Mouse (Mus musculus) thymus, postnatal 36 days (tissue): Measurements from ENCODE around the gene Ccdc125.

Source experiments
- DNase-seq, 2 experiments: peaks; one replicate each; pipeline ENCODE4 v3.0.0; 2022; ENCODE audit warnings: mixed read lengths in 2 of 2

Ccdc125 gene

GRCm38 (mm10) chr13:100669291-100670022, at the start of gene Ccdc125:
Ccdc125 (plus strand) TSS chr13:100669717.
- DNase-seq, result peak; percentile 38 to 42

- no peak for DNase-seq
These were observed 47.3 kb upstream of the Ccdc125 start for GRCm38 (mm10) chr13:100622241-100622640.

- no peak for DNase-seq
These were observed 35.3 kb upstream of the Ccdc125 start for GRCm38 (mm10) chr13:100634106-100634691.

GRCm38 (mm10) chr13:100642471-100643209, 26.9 kb upstream of the Ccdc125 start:
- no peak for DNase-seq

- no peak for DNase-seq
These were observed 21.3 kb upstream of the Ccdc125 start for GRCm38 (mm10) chr13:100648223-100648622.

DNA sequence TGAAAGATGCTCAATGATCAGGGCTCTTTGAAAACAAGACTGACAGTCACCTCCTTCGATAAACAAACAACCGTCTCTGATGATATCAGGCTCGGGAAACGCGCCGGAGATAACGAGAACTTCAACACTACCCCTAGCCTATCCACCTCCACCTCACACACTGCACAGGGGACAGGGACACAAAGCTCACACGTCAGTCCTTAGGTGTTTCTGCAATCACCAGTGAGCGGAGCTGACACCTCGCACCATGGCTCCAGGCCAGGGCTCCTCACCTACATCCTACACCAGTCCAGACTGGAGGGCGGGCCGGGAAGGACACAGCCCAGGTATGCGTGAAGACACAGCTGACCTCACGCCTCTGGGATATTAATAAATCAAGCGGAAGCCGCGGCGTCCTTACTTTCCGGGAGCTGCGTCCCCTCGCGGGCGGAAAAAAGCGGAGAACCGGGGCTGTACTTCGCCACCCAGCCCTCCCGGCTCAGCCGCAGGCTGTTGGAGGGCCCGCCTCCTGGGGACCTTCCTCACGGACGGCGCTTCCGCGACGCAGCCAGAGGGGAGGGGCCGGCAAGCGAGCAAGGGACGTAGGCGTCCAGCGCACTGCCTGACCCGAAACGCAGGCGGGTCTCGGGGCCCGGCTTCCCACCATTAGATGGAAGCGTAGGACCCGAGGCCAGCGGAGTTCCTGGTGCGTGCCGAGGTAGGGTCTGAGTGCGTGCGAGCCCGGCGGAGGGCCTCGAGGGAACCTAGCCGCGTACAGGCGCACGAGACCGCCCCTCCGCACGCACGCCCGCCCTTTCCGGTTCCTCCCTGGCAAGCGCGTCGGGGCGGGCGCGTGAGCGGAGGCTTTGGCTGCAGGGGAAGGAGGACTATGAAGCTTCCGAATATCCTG, 18.7 kb upstream of the Ccdc125 start, which contains the start of the genes Ak6 and Rad17:
Gene Ak6 (plus strand): TSS at position 430 of the 889 bp plus-strand sequence.
Gene Rad17 (minus strand): TSS at position 502 of the 889 bp plus-strand sequence.
- peak; percentile 94 to 96 for DNase-seq

GRCm38 (mm10) chr13:100651439-100652186, 17.9 kb upstream of the Ccdc125 start, which contains the start of gene Taf9:
Taf9 (plus strand) TSS chr13:100651579.
- no peak for DNase-seq

DNA sequence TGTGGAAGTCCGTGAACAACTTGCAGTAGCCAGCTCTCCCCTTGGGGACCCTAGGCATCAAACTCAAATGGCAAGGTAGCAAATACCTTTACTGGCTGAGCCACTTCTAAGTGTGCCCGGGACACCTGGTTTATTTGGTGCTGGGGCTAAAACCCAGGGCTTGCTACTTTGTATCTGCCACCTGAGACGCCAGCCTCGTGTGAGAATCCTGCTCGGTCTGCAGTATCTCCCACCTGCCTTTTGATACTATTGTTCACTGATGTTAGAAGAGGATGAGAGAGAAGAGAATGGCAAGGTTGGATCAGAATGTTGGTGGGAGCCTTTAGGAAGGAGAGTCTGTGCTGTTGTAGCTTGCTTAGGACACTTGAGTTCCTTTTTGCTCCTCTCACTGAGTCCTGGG, 11.4 kb upstream of the Ccdc125 start:
- DNase-seq, result no peak

DNA sequence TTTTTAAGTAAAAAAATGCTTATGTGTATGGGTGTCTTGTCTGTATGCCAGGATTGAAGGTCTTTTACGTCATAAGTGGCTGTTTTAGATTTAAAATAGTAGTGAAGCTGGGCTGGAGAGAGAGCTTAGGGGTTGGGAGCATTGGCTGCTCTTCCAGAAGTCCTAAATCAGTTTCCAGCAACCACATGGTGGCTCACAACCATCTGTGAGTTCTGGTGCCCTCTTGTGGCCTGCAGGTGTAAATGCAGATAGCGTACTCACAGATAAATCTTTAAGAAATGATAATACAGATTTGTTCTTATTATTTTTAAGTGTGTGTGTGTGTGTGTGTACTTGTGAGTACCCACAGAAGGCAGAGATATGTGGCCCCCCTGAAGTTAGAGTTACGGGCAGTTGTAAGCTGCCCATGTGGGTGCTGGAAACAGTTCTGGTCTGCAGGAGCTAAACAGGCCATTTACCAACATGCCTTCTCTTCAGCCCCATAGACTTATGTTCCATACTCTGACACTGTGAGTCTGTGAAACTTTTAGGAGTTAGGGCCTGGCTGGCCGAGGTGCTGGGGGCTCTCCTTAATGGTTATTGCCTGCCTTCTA, 9.6 kb upstream of the Ccdc125 start:
- peak; percentile 25 to 36 for DNase-seq

DNA sequence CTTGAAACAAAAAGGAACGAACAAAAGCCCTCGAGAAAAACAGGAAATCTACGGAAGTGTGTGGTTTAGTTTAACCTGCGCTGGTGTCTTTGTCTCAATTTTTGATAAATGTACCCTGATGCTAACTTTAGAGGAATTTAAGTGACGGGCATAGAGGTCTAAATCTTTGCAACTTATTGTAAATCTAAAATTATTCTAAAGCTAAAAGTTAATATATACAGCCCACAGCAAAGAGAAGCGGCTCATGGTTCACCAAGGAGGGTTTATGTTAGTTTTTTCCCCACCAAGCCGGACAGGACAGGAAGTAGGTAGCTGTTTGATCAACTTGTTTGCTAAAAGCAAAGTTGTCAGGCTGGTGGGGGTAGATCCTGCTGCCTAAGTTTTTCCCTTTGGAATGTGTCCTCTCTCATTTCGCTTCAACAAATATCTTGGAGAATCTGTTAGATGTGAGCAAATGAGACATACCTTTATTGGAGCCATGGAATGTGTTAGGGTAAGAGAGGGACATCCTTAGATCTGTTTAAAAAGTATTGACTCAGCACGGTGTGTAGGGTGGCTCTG, 744 bp downstream of the Ccdc125 start:
- no peak for DNase-seq

DNA sequence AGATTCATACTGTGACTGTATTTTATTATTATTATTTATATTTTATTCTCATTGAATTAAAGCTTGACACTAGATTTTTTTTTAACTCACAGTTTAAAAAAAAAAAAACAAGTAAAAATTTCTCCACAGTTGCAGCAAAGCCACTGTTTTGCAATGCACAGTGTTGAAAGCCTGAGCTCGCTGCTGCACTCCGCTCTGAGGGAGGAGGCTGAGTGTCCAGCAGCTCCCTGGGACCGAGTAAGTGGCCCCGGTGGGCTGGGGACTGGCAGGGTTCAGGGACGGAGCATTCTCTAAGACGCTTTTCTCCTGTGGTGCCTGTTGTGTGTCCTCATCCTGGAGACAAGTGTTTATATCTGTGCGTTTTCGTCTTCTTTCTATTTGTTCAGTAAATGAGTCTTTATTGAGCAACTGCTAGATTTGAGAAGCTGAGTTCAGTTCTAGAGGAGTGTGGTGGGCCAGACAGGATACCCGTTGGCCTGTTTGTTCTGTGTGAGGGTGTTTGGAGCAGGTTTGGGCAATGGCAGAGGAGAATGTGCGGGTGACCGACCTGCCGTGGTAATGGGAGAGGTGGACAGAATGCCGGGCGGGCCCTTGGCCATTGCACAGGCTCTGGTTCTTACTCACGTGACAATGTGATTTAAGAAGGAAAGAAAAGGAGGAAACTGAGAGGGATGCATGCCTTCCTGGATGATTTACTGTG, 6.6 kb downstream of the Ccdc125 start:
- DNase-seq, result no peak

- no peak for DNase-seq
These were observed 12.1 kb downstream of the Ccdc125 start for GRCm38 (mm10) chr13:100681615-100682014.

GRCm38 (mm10) chr13:100682837-100683236, 13.3 kb downstream of the Ccdc125 start:
- DNase-seq, result no peak

- no peak for DNase-seq
These were observed 14.8 kb downstream of the Ccdc125 start for GRCm38 (mm10) chr13:100684355-100684754.

- DNase-seq, result no peak
These were observed 18.0 kb downstream of the Ccdc125 start for GRCm38 (mm10) chr13:100687513-100687912.

- no peak for DNase-seq
These were observed 28.0 kb downstream of the Ccdc125 start for GRCm38 (mm10) chr13:100697541-100697940.

DNA sequence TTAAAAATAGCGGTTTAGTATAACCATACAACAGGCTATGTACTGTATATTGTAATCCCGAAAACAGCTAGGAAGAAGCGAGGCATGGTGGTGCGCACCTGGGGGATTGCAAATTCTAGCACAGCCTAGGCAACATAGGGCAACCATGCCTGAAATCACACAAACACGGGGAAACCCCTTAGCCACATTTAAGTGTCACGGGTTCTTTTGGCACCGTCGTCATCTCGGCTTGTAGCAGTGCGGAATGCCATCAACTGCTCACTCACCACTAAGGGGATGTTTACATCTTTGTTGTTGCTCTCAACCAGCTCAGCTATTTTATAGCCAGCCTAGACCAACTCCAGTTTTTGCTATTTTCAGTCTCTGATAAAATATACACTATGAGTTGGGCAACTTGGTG, 29.3 kb downstream of the Ccdc125 start:
- DNase-seq, result no peak

DNA sequence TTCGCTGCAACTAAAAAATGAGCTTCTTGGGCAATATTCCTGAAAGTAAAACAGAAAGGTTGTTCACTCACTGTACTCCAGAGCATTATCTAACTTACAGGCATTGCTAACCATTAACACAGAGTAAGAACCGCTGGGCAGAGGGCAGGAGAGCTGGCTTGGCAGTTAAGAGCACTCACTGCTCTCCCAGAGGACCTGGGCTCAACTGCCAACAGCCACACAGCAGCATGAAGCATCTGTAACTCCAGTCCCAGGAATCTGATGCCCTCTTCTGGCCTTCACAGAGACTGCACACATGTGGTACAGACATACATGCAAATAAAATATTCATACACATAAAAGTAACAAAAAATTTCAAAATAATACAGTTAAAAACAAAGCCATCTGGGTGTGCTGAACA, 34.0 kb downstream of the Ccdc125 start:
- DNase-seq, result no peak

DNA sequence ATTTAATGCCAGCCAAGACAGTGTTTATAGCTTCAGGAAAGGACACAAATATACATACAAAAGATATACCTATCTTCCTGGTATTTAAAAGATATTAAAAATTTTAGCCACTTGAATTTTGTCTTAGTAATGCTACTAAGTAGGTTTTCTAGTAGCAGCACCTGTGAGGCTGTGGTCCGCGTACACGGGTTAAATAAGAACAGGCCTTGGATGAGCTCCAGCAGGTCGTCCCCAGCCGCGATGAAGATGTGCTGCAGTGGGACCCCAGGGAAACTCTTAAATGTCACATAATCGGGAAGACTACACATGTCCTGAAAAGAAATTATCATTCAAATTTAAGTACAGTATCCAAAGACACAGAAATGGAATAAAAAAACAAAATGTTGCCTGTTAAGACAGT, 36.7 kb downstream of the Ccdc125 start:
- DNase-seq, result no peak

DNA sequence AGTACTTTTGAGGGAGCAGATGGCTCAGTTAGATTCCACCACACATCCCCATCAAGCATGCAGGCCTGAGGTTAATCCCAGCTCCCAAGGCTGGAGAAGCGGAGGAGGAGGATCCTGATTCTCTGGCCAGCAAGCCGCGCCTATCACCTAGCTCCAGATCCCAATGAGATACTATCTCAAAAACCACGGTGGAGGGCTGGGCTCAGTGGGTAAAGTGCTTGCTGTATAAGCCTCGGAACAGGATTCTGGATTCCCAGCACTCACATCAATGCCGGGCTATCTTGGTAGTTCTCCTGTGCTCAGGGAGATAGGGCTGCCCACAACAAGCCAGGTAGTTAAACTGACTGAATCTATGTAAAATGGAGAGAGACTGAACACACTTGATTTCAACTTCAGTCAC, 46.0 kb downstream of the Ccdc125 start:
- DNase-seq, result no peak
